Mouse (Mus musculus): ENCODE results near the gene Dnm2. TPM values are rescaled to one million over a fixed set of nuclear protein-coding genes. Genes with fewer than 3 reads are reported as not detected.

Gene Dnm2
- polyA plus RNA-seq, 1 experiment from 2014 or later = 81.1 TPM

GRCm38 (mm10) chr9:21426525-21426924 lies 1.8 kb downstream of the Dnm2 start:
- DNase-seq (ENCODE audit: low spot score) = no peak
- Histone ChIP-seq H3K4me1 (ENCODE audit: insufficient read depth, low read depth, low read length) (peaks cover 13% of the 10 kb centered on the region), H3K4me3 (ENCODE audit: low read depth, low read length) (peak overlapping the region; percentile 97; the same call in 1 of the 2 replicates), H3K9ac (replicated peaks; ENCODE audit: low read depth) (no peak overlapping the region), H3K27me3 (replicated peaks; ENCODE audit: insufficient read depth, low read length) (no peaks in the 10 kb centered on the region), H3K9me3 (ENCODE audit: low read length) (no peaks in the 10 kb centered on the region), H3K4me2 (replicated peaks; ENCODE audit: low read depth, low read length) (peak overlapping the region; percentile 85), H3K36me3 (ENCODE audit: insufficient read depth, low read length) (no peaks in the 10 kb centered on the region), H3K27ac (ENCODE audit: low read length) (no peak overlapping the region)
- ATAC-seq = no peak
- TF ChIP-seq CTCF (IDR thresholded peaks at IDR 0.05) (no peak), EP300 (IDR thresholded peaks at IDR 0.05) (no peak)
- WGBS = 69% methylated on average over 2 of the region's 2 CpGs

- no peak overlapping the region for H3K9ac ChIP-seq (replicated peaks; ENCODE audit: low read depth)
- H3K9me3 ChIP-seq (ENCODE audit: low read length) = no peaks in the 10 kb centered on the region
- TF ChIP-seq CTCF (IDR thresholded peaks at IDR 0.05) = no peak
- TF ChIP-seq EP300 (IDR thresholded peaks at IDR 0.05) = no peak
- no peak overlapping the region for H3K4me3 ChIP-seq (ENCODE audit: low read depth, low read length)
- DNase-seq (ENCODE audit: low spot score) = no peak
- H3K27ac ChIP-seq (ENCODE audit: low read length) = no peak overlapping the region
- no peaks in the 10 kb centered on the region for H3K27me3 ChIP-seq (replicated peaks; ENCODE audit: insufficient read depth, low read length)
- no peak overlapping the region for H3K4me2 ChIP-seq (replicated peaks; ENCODE audit: low read depth, low read length)
- H3K4me1 ChIP-seq (ENCODE audit: insufficient read depth, low read depth, low read length) = peaks cover 13% of the 10 kb centered on the region
- ATAC-seq = no peak
- WGBS = 56% methylated on average over 2 of the region's 2 CpGs
- H3K36me3 ChIP-seq (ENCODE audit: insufficient read depth, low read length) = no peaks in the 10 kb centered on the region
These were observed 3.1 kb downstream of the Dnm2 start for GRCm38 (mm10) chr9:21427773-21428172.

GRCm38 (mm10) chr9:21428178-21428577 lies 3.5 kb downstream of the Dnm2 start:
- H3K36me3 ChIP-seq (ENCODE audit: insufficient read depth, low read length) = no peaks in the 10 kb centered on the region
- H3K27ac ChIP-seq (ENCODE audit: low read length) = no peak overlapping the region
- H3K9me3 ChIP-seq (ENCODE audit: low read length) = no peaks in the 10 kb centered on the region
- no peak for DNase-seq (ENCODE audit: low spot score)
- H3K9ac ChIP-seq (replicated peaks; ENCODE audit: low read depth) = no peak overlapping the region
- no peak overlapping the region for H3K4me2 ChIP-seq (replicated peaks; ENCODE audit: low read depth, low read length)
- H3K27me3 ChIP-seq (replicated peaks; ENCODE audit: insufficient read depth, low read length) = no peaks in the 10 kb centered on the region
- no peak for ATAC-seq
- TF ChIP-seq EP300 (IDR thresholded peaks at IDR 0.05) (no peak), CTCF (IDR thresholded peaks at IDR 0.05) (no peak)
- 84% methylated on average over 6 of the region's 6 CpGs for WGBS
- peaks cover 13% of the 10 kb centered on the region for H3K4me1 ChIP-seq (ENCODE audit: insufficient read depth, low read depth, low read length)
- H3K4me3 ChIP-seq (ENCODE audit: low read depth, low read length) = no peak overlapping the region

- no peak overlapping the region for H3K9ac ChIP-seq (replicated peaks; ENCODE audit: low read depth)
- no peaks in the 10 kb centered on the region for H3K9me3 ChIP-seq (ENCODE audit: low read length)
- H3K4me2 ChIP-seq (replicated peaks; ENCODE audit: low read depth, low read length) = no peak overlapping the region
- TF ChIP-seq CTCF (IDR thresholded peaks at IDR 0.05) = no peak
- TF ChIP-seq EP300 (IDR thresholded peaks at IDR 0.05) = no peak
- H3K36me3 ChIP-seq (ENCODE audit: insufficient read depth, low read length) = no peaks in the 10 kb centered on the region
- H3K4me3 ChIP-seq (ENCODE audit: low read depth, low read length) = no peak overlapping the region
- WGBS = 82% methylated on average over 7 of the region's 7 CpGs
- DNase-seq (ENCODE audit: low spot score) = no peak
- H3K27me3 ChIP-seq (replicated peaks; ENCODE audit: insufficient read depth, low read length) = no peaks in the 10 kb centered on the region
- H3K4me1 ChIP-seq (ENCODE audit: insufficient read depth, low read depth, low read length) = peaks cover 12% of the 10 kb centered on the region
- no peak for ATAC-seq
- no peak overlapping the region for H3K27ac ChIP-seq (ENCODE audit: low read length)
These were observed 6.0 kb downstream of the Dnm2 start for GRCm38 (mm10) chr9:21430724-21431123.

GRCm38 (mm10) chr9:21432066-21432465 lies 7.4 kb downstream of the Dnm2 start:
- Histone ChIP-seq H3K9me3 (ENCODE audit: low read length) (no peaks in the 10 kb centered on the region), H3K36me3 (ENCODE audit: insufficient read depth, low read length) (no peaks in the 10 kb centered on the region), H3K27ac (ENCODE audit: low read length) (no peak overlapping the region), H3K9ac (replicated peaks; ENCODE audit: low read depth) (no peak overlapping the region), H3K4me1 (ENCODE audit: insufficient read depth, low read depth, low read length) (peaks cover 13% of the 10 kb centered on the region; the same call in 1 of the 2 replicates), H3K4me2 (replicated peaks; ENCODE audit: low read depth, low read length) (no peak overlapping the region), H3K4me3 (ENCODE audit: low read depth, low read length) (no peak overlapping the region), H3K27me3 (replicated peaks; ENCODE audit: insufficient read depth, low read length) (no peaks in the 10 kb centered on the region)
- 85% methylated on average over 7 of the region's 7 CpGs for WGBS
- no peak for TF ChIP-seq CTCF (IDR thresholded peaks at IDR 0.05)
- no peak for ATAC-seq
- DNase-seq (ENCODE audit: low spot score) = no peak

GRCm38 (mm10) chr9:21433766-21434165 lies 9.1 kb downstream of the Dnm2 start:
- 54% methylated on average over 8 of the region's 8 CpGs for WGBS
- peak; percentile 68 for DNase-seq (ENCODE audit: low spot score)
- peak overlapping the region; percentile 9; the same call in 1 of the 2 replicates for H3K27ac ChIP-seq (ENCODE audit: low read length)
- ATAC-seq = peak; percentile 75
- H3K9me3 ChIP-seq (ENCODE audit: low read length) = no peaks in the 10 kb centered on the region
- H3K4me3 ChIP-seq (ENCODE audit: low read depth, low read length) = no peak overlapping the region
- H3K4me2 ChIP-seq (replicated peaks; ENCODE audit: low read depth, low read length) = no peak overlapping the region
- H3K36me3 ChIP-seq (ENCODE audit: insufficient read depth, low read length) = no peaks in the 10 kb centered on the region
- TF ChIP-seq EP300 (IDR thresholded peaks at IDR 0.05) (no peak), CTCF (IDR thresholded peaks at IDR 0.05) (peak; percentile 56)
- no peak overlapping the region for H3K9ac ChIP-seq (replicated peaks; ENCODE audit: low read depth)
- peaks cover 20% of the 10 kb centered on the region; the same call in 1 of the 2 replicates for H3K4me1 ChIP-seq (ENCODE audit: insufficient read depth, low read depth, low read length)
- H3K27me3 ChIP-seq (replicated peaks; ENCODE audit: insufficient read depth, low read length) = no peaks in the 10 kb centered on the region

- Histone ChIP-seq H3K4me3 (ENCODE audit: low read depth, low read length) (no peak overlapping the region), H3K27me3 (replicated peaks; ENCODE audit: insufficient read depth, low read length) (no peaks in the 10 kb centered on the region), H3K27ac (ENCODE audit: low read length) (no peak overlapping the region), H3K4me1 (ENCODE audit: insufficient read depth, low read depth, low read length) (peaks cover 20% of the 10 kb centered on the region; the same call in 1 of the 2 replicates), H3K36me3 (ENCODE audit: insufficient read depth, low read length) (no peaks in the 10 kb centered on the region), H3K9ac (replicated peaks; ENCODE audit: low read depth) (no peak overlapping the region), H3K4me2 (replicated peaks; ENCODE audit: low read depth, low read length) (no peak overlapping the region), H3K9me3 (ENCODE audit: low read length) (no peaks in the 10 kb centered on the region)
- TF ChIP-seq CTCF (IDR thresholded peaks at IDR 0.05) (no peak), EP300 (IDR thresholded peaks at IDR 0.05) (no peak)
- no peak for DNase-seq (ENCODE audit: low spot score)
- WGBS = 84% methylated on average over 2 of the region's 2 CpGs
- ATAC-seq = no peak
These were observed 9.7 kb downstream of the Dnm2 start for GRCm38 (mm10) chr9:21434410-21434809.

Measured in lung, postnatal 0 days (tissue).